Mouse (Mus musculus): ENCODE results near the gene Spata20. TPM values are rescaled to one million over a fixed set of nuclear protein-coding genes. Genes with fewer than 3 reads are reported as not detected.

Gene Spata20
- total RNA-seq, 1 experiment = 0.71 TPM

DNA sequence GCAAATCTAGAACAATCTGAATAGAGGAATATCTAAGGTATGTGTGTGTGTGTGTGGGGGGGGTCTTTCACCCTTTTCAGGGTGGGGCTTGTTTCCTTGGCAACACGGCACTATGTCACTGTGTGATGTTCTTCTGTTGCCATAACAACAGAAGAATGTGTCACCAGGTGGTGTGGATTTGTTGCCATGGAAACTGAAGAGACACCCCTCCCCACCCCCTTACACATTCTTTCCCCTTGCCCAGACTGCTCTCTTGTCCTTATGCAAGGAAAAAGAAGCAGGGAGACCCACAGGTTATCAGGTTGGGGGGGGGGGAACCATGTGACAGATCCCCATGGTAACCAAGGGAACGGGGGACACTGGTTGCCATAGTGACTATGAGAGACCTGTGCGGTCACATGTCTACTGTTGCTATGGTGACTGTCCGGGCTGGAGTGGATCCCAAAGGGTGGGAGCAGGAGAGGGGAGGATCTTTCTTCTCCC, 17.4 kb downstream of the Spata20 start:
- no peak overlapping the region for H3K9ac ChIP-seq (ENCODE audit: insufficient read depth, low read depth, low read length, poor library complexity, severe bottlenecking)

DNA sequence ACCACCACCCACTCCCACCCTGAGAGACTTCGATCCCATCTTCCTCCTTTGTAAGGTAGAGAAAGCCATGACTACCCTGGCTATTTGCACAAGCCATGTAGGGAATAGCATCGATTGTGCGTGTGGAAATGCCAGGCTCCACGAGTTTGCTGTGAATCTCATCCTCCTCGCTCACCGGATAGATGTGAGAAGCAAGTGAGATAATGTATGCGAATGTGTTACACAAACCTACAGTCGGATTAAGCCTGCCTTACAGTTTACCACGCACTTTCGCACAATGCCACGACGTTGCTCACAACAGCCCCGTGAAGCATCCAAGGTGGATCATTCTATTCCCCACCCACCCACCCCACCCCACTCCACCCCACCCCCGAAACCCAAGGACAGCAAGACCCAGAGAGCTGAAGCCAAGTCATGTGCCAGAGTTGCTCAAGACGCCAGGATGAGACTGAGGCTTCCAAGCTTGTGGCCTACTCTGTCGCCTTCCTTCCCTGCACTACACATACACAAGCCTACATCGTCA, 19.6 kb downstream of the Spata20 start:
- no peaks in the 10 kb centered on the region for H3K36me3 ChIP-seq (ENCODE audit: control insufficient read depth, insufficient read depth, low read length, poor library complexity, severe bottlenecking)
- no peaks in the 10 kb centered on the region for H3K9me3 ChIP-seq (ENCODE audit: control insufficient read depth, insufficient read depth, low read depth, low read length)
- in situ Hi-C loops (cut with MboI; ENCODE audit: low sequenced_read_pairs in 2 of 2, unreplicated experiment in 2 of 2) = no loop called here
- no peak overlapping the region for H3K27ac ChIP-seq (ENCODE audit: insufficient read depth, low read depth, low read length, poor library complexity, severe bottlenecking)
- H3K9ac ChIP-seq (ENCODE audit: insufficient read depth, low read depth, low read length, poor library complexity, severe bottlenecking) = no peak overlapping the region
- H3K4me1 ChIP-seq (ENCODE audit: control insufficient read depth in 2 of 2, insufficient read depth in 2 of 2, low read length in 2 of 2, poor library complexity in 1 of 2) = peaks cover 0 to 16% of the 10 kb centered on the region in 2 experiments; a peak in 1 of 4 replicates
- no peak for DNase-seq (ENCODE audit: low read depth, low spot score)
- TF ChIP-seq CHD2 (IDR thresholded peaks at IDR 0.05; ENCODE audit: low read depth, low read length) (no peak), ZC3H11A (IDR thresholded peaks at IDR 0.05; ENCODE audit: borderline replicate concordance, low read depth, low read length) (no peak), MAFK (IDR thresholded peaks at IDR 0.05; ENCODE audit: insufficient read depth, low read depth, low read length) (no peak), HCFC1 (IDR thresholded peaks at IDR 0.05; ENCODE audit: borderline replicate concordance, insufficient read depth, low read length) (no peak), ZNF384 (IDR thresholded peaks at IDR 0.05; ENCODE audit: low read depth, low read length) (no peak)
- no peak overlapping the region for H3K4me3 ChIP-seq (ENCODE audit: insufficient read depth in 1 of 2, low read depth in 1 of 2, low read length in 2 of 2, poor library complexity in 1 of 2, severe bottlenecking in 1 of 2)

More for the DNA sequence above, 17.4 kb downstream of the Spata20 start:
- Histone ChIP-seq H3K27ac (ENCODE audit: insufficient read depth, low read depth, low read length, poor library complexity, severe bottlenecking) (no peak overlapping the region), H3K4me1 (ENCODE audit: control insufficient read depth in 2 of 2, insufficient read depth in 2 of 2, low read length in 2 of 2, poor library complexity in 1 of 2) (peaks cover 0 to 15% of the 10 kb centered on the region in 2 experiments; a peak in 2 of 4 replicates), H3K36me3 (ENCODE audit: control insufficient read depth, insufficient read depth, low read length, poor library complexity, severe bottlenecking) (no peaks in the 10 kb centered on the region), H3K9me3 (ENCODE audit: control insufficient read depth, insufficient read depth, low read depth, low read length) (no peaks in the 10 kb centered on the region), H3K4me3 (ENCODE audit: insufficient read depth in 1 of 2, low read depth in 1 of 2, low read length in 2 of 2, poor library complexity in 1 of 2, severe bottlenecking in 1 of 2) (no peak overlapping the region)
- TF ChIP-seq HCFC1 (IDR thresholded peaks at IDR 0.05; ENCODE audit: borderline replicate concordance, insufficient read depth, low read length) (no peak), ZC3H11A (IDR thresholded peaks at IDR 0.05; ENCODE audit: borderline replicate concordance, low read depth, low read length) (no peak), CHD2 (IDR thresholded peaks at IDR 0.05; ENCODE audit: low read depth, low read length) (no peak), ZNF384 (IDR thresholded peaks at IDR 0.05; ENCODE audit: low read depth, low read length) (no peak), MAFK (IDR thresholded peaks at IDR 0.05; ENCODE audit: insufficient read depth, low read depth, low read length) (no peak)
- peak; percentile 46 for DNase-seq (ENCODE audit: low read depth, low spot score)
- in situ Hi-C loops (cut with MboI; ENCODE audit: low sequenced_read_pairs in 2 of 2, unreplicated experiment in 2 of 2) = no loop called here

- peaks cover 0 to 9% of the 10 kb centered on the region in 2 experiments; a peak in 1 of 4 replicates for H3K4me1 ChIP-seq (ENCODE audit: control insufficient read depth in 2 of 2, insufficient read depth in 2 of 2, low read length in 2 of 2, poor library complexity in 1 of 2)
- H3K36me3 ChIP-seq (ENCODE audit: control insufficient read depth, insufficient read depth, low read length, poor library complexity, severe bottlenecking) = no peaks in the 10 kb centered on the region
- H3K27ac ChIP-seq (ENCODE audit: insufficient read depth, low read depth, low read length, poor library complexity, severe bottlenecking) = no peak overlapping the region
- no peak overlapping the region for H3K4me3 ChIP-seq (ENCODE audit: insufficient read depth in 1 of 2, low read depth in 1 of 2, low read length in 2 of 2, poor library complexity in 1 of 2, severe bottlenecking in 1 of 2)
- H3K9me3 ChIP-seq (ENCODE audit: control insufficient read depth, insufficient read depth, low read depth, low read length) = no peaks in the 10 kb centered on the region
- TF ChIP-seq ZC3H11A (IDR thresholded peaks at IDR 0.05; ENCODE audit: borderline replicate concordance, low read depth, low read length) = no peak
- H3K9ac ChIP-seq (ENCODE audit: insufficient read depth, low read depth, low read length, poor library complexity, severe bottlenecking) = no peak overlapping the region
- no peak for DNase-seq (ENCODE audit: low read depth, low spot score)
- in situ Hi-C loops (cut with MboI; ENCODE audit: low sequenced_read_pairs in 2 of 2, unreplicated experiment in 2 of 2) = no loop called here
Measured at GRCm38 (mm10) chr11:94464170-94464569, 21.8 kb downstream of the Spata20 start.

DNA sequence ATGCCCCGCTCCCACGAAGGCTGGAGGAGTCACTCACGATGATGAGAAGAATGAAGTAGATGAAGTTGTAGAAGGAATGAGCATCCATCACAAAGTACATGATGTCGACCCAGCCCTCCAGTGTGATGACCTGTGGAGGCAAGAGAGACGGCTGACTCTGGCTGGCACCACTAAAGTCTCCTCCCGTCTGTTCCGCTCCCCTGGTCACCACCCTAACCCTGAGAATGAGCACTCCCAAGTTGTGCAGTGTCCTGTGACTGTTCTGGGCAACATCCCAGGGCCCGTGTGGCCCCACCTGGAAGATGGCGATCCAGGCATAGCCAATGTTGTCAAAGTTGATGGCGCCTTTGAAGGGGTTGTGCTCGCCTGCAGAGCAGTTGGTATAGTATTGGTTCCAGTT, 24.1 kb downstream of the Spata20 start:
- in situ Hi-C loops (cut with MboI; ENCODE audit: low sequenced_read_pairs in 2 of 2, unreplicated experiment in 2 of 2) = no loop called here
- no peak for TF ChIP-seq CHD2 (IDR thresholded peaks at IDR 0.05; ENCODE audit: low read depth, low read length)
- no peak for TF ChIP-seq ZC3H11A (IDR thresholded peaks at IDR 0.05; ENCODE audit: borderline replicate concordance, low read depth, low read length)
- no peak for TF ChIP-seq ZNF384 (IDR thresholded peaks at IDR 0.05; ENCODE audit: low read depth, low read length)
- no peak for TF ChIP-seq HCFC1 (IDR thresholded peaks at IDR 0.05; ENCODE audit: borderline replicate concordance, insufficient read depth, low read length)
- no peak for TF ChIP-seq MAFK (IDR thresholded peaks at IDR 0.05; ENCODE audit: insufficient read depth, low read depth, low read length)
- no peak overlapping the region for H3K27ac ChIP-seq (ENCODE audit: insufficient read depth, low read depth, low read length, poor library complexity, severe bottlenecking)
- no peak for DNase-seq (ENCODE audit: low read depth, low spot score)
- no peak overlapping the region for H3K4me3 ChIP-seq (ENCODE audit: insufficient read depth in 1 of 2, low read depth in 1 of 2, low read length in 2 of 2, poor library complexity in 1 of 2, severe bottlenecking in 1 of 2)
- peaks cover 0 to 3% of the 10 kb centered on the region in 2 experiments; a peak in 1 of 4 replicates for H3K4me1 ChIP-seq (ENCODE audit: control insufficient read depth in 2 of 2, insufficient read depth in 2 of 2, low read length in 2 of 2, poor library complexity in 1 of 2)
- H3K9me3 ChIP-seq (ENCODE audit: control insufficient read depth, insufficient read depth, low read depth, low read length) = no peaks in the 10 kb centered on the region
- H3K36me3 ChIP-seq (ENCODE audit: control insufficient read depth, insufficient read depth, low read length, poor library complexity, severe bottlenecking) = no peaks in the 10 kb centered on the region
- H3K9ac ChIP-seq (ENCODE audit: insufficient read depth, low read depth, low read length, poor library complexity, severe bottlenecking) = no peak overlapping the region

DNA sequence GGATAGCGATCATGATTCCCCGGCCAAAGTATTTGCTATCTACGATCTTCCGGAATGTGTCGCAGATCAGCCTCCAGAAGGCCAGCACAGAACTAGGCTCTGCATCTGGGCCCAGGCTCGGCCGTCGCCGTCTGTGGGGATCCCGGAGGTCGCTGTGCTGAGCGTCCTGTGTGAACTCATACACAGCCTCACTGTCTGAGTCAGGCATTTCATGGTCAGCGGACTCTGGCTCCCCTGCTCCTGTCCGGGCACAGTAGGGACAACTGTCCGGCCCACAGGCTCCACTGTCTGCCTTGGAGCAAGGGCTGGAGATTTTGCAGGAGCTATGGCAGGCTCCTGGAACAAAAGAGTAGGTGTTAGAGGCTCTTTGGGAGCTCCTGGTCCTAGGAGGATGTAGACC, 29.0 kb downstream of the Spata20 start:
- DNase-seq (ENCODE audit: low read depth, low spot score) = no peak
- no peak overlapping the region for H3K4me3 ChIP-seq (ENCODE audit: insufficient read depth in 1 of 2, low read depth in 1 of 2, low read length in 2 of 2, poor library complexity in 1 of 2, severe bottlenecking in 1 of 2)
- no peaks in the 10 kb centered on the region for H3K9me3 ChIP-seq (ENCODE audit: control insufficient read depth, insufficient read depth, low read depth, low read length)
- in situ Hi-C loops (cut with MboI; ENCODE audit: low sequenced_read_pairs in 2 of 2, unreplicated experiment in 2 of 2) = no loop called here
- H3K9ac ChIP-seq (ENCODE audit: insufficient read depth, low read depth, low read length, poor library complexity, severe bottlenecking) = no peak overlapping the region
- H3K27ac ChIP-seq (ENCODE audit: insufficient read depth, low read depth, low read length, poor library complexity, severe bottlenecking) = no peak overlapping the region
- H3K36me3 ChIP-seq (ENCODE audit: control insufficient read depth, insufficient read depth, low read length, poor library complexity, severe bottlenecking) = no peaks in the 10 kb centered on the region
- TF ChIP-seq ZNF384 (IDR thresholded peaks at IDR 0.05; ENCODE audit: low read depth, low read length) = no peak
- no peak for TF ChIP-seq ZC3H11A (IDR thresholded peaks at IDR 0.05; ENCODE audit: borderline replicate concordance, low read depth, low read length)
- no peak for TF ChIP-seq CHD2 (IDR thresholded peaks at IDR 0.05; ENCODE audit: low read depth, low read length)
- TF ChIP-seq MAFK (IDR thresholded peaks at IDR 0.05; ENCODE audit: insufficient read depth, low read depth, low read length) = no peak
- TF ChIP-seq HCFC1 (IDR thresholded peaks at IDR 0.05; ENCODE audit: borderline replicate concordance, insufficient read depth, low read length) = no peak
- peaks cover 0 to 6% of the 10 kb centered on the region in 2 experiments; a peak in 2 of 4 replicates for H3K4me1 ChIP-seq (ENCODE audit: control insufficient read depth in 2 of 2, insufficient read depth in 2 of 2, low read length in 2 of 2, poor library complexity in 1 of 2)
